Mouse (Mus musculus) neural tube, embryonic 15.5 days (tissue): ENCODE data around the gene Pkp1. TPM values are rescaled to one million over a fixed set of nuclear protein-coding genes. Genes with fewer than 3 reads are reported as not detected.

Experiments
- ATAC-seq: fragments of 200-750 bp; cut with Nextera tagmentation; 2 replicates; pipeline ENCODE4 v1.8.0; 2017; ENCODE audit warnings: mild to moderate bottlenecking, moderate TSS enrichment, moderate library complexity; ENCODE audit not compliant: low FRiP score
- H3K27ac ChIP-seq: fragments of 300-500 bp; sonication (generic); replicated peaks from 2 replicates; pipeline ENCODE4 v1.5.1; 2015; ENCODE audit warnings: mild to moderate bottlenecking, inconsistent platforms
- H3K27me3 ChIP-seq: fragments of 300-500 bp; sonication (generic); replicated peaks from 2 replicates; pipeline ENCODE4 v1.6.1; 2015; ENCODE audit warnings: inconsistent platforms
- H3K36me3 ChIP-seq: fragments of 300-500 bp; sonication (generic); 2 replicates; pipeline ENCODE4 v1.6.1; 2015; ENCODE audit warnings: inconsistent platforms
- H3K4me1 ChIP-seq: fragments of 300-500 bp; sonication (generic); 2 replicates; pipeline ENCODE4 v1.6.1; 2015; ENCODE audit warnings: inconsistent platforms
- H3K4me2 ChIP-seq: fragments of 300-500 bp; sonication (generic); 2 replicates; pipeline ENCODE4 v1.6.1; 2015; ENCODE audit warnings: inconsistent platforms, mild to moderate bottlenecking, moderate library complexity
- H3K4me3 ChIP-seq: fragments of 300-500 bp; sonication (generic); replicated peaks from 2 replicates; pipeline ENCODE4 v1.5.1; 2015; ENCODE audit warnings: mild to moderate bottlenecking, inconsistent platforms
- H3K9ac ChIP-seq: fragments of 300-500 bp; sonication (generic); replicated peaks from 2 replicates; pipeline ENCODE4 v1.6.1; 2015; ENCODE audit warnings: mild to moderate bottlenecking, inconsistent platforms
- H3K9me3 ChIP-seq: fragments of 300-500 bp; sonication (generic); replicated peaks from 2 replicates; pipeline ENCODE4 v1.6.1; 2016; ENCODE audit warnings: inconsistent platforms
- WGBS: fragments of 180-500 bp; shearing (Covaris S2); methylation state at CpG from one replicate; pipeline ENCODE4 v1.1.7; 2015; ENCODE audit warnings: mixed read lengths; 5-methylcytosine and 5-hydroxymethylcytosine counted together
- polyA plus RNA-seq: library from polyadenylated mRNA; unstranded; fragments of >200 nt; fragmentation: Nextera tagmentation; extraction: Ambion mirVana; gene quantifications from 2 replicates; pipeline ENCODE4 v1.2.1, GENCODE M21; 2015

Pkp1 gene
- polyA plus RNA-seq, 1 experiment from 2014 or later: 0.10 TPM

DNA sequence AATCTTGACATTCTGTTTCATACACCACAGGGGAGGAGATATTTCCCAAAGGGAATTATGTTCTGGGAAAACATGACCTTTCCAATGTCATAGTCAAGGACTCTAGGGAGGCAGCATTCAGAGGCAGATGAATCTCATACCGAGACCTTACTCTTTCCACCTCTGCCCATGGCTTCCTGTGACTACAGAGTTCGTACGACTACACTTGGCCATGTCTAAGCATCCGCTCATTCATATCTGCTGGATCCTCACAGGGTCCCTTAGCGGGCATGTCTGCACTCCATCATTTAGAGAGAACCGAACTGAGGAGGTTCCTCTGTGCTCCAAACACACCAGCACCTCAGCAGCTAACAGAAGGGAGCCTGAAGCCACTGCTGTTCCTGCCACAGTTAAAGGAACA is 79.9 kb downstream of the Pkp1 start:
- no peaks in the 10 kb centered on the region for H3K27me3 ChIP-seq
- H3K9ac ChIP-seq: no peak overlapping the region
- H3K4me3 ChIP-seq: no peak overlapping the region
- H3K4me2 ChIP-seq: no peak overlapping the region
- 90% methylated on average over 6 of the region's 6 CpGs for WGBS
- ATAC-seq: no peak
- no peaks in the 10 kb centered on the region for H3K9me3 ChIP-seq
- H3K4me1 ChIP-seq: peaks cover 14% of the 10 kb centered on the region
- no peaks in the 10 kb centered on the region for H3K36me3 ChIP-seq
- no peak overlapping the region for H3K27ac ChIP-seq

DNA sequence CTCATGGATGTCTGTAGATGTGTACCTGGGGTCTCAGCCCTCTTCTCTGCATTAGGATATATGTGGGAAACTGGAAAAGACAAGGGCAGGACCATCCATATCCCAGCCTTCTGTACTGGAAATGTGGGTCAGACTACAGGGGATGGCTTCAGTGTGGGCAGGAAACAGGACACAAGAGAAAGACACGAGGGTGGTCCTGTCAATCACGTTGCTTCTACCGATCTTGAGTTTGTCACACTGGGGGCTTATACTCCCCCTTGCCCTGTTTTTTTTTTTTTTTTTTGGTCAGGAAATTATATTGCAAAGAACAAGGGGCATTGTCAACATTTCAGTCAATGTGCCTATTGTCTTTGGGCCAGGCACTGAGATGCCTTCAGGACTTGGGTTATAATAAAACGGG is 80.4 kb downstream of the Pkp1 start:
- Histone ChIP-seq H3K27ac (no peak overlapping the region), H3K4me2 (no peak overlapping the region), H3K9me3 (no peaks in the 10 kb centered on the region), H3K4me1 (peaks cover 14% of the 10 kb centered on the region), H3K27me3 (no peaks in the 10 kb centered on the region), H3K4me3 (no peak overlapping the region), H3K36me3 (no peaks in the 10 kb centered on the region), H3K9ac (no peak overlapping the region)
- 74% methylated on average over 4 of the region's 4 CpGs for WGBS
- ATAC-seq: no peak

DNA sequence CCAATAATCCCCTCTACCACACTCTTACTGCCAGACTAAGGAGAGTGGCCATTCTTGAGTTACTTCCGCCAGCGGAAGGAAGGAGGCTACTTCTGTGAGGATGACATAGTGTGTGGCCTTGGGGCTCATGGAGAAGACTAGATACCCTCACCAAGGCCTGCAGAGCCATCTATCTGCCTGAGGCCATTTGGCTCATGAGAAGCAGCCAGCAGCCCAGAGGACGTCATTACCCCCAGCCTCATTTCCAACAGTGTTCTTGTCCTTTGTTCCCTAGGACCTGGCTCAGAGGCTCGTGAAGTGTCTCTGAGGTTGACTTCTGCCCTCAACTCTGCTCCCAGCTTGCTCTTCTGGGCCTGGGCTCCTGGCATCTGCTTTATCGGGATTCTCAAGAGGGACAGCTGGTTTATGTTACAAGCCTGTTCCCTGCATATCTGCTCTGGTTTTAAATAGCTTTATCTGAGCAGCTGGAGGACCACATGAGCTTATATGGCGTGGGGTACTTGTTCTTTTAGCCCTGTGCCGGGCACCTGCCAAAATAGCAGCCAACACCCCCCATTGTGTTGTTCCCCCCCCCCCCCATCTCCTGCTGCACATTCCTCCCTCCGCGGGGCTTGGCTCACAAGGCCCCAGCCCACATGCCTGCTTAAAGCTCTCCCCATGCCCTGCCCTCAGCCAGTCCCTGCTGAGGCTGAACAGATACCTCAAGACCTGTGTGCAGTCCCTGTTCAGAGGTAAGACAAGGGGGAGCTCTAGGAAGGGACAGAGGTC is 83.1 kb downstream of the Pkp1 start, which contains the start of gene Tnnt2:
Tnnt2 (plus strand) TSS at position 639 of the 768 bp plus-strand sequence.
- no peaks in the 10 kb centered on the region for H3K27me3 ChIP-seq
- 45% methylated on average over 9 of the region's 9 CpGs for WGBS
- H3K9me3 ChIP-seq: no peaks in the 10 kb centered on the region
- H3K36me3 ChIP-seq: no peaks in the 10 kb centered on the region
- H3K27ac ChIP-seq: no peak within 1 kb of the TSS
- no peak within 1 kb of the TSS for H3K9ac ChIP-seq
- no peak within 1 kb of the TSS for H3K4me3 ChIP-seq
- H3K4me1 ChIP-seq: peaks cover 10% of the 10 kb centered on the region
- no peak for ATAC-seq
- no peak within 1 kb of the TSS for H3K4me2 ChIP-seq

DNA sequence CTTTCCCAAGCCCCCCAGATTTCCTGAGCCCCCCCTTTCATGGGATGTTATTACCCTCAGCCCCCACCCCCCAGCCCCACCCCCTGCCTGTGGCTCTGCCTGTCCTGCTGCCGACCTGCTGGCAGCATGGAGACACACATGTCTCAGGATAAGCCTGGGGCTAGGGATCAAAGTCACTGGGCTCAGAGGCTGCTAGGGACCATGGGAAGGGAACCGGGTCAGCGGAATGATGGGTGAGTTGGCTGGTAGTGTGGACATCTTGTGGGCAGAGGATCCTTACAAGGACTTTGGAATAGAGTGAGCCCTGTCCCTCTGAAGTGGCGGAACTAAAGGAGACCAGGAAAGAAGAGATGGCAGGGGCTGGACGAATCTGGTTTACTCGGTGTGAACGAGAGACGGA is 84.0 kb downstream of the Pkp1 start:
- H3K4me3 ChIP-seq: no peak overlapping the region
- ATAC-seq: no peak
- H3K4me2 ChIP-seq: no peak overlapping the region
- no peak overlapping the region for H3K9ac ChIP-seq
- no peaks in the 10 kb centered on the region for H3K36me3 ChIP-seq
- H3K27ac ChIP-seq: no peak overlapping the region
- WGBS: 84% methylated on average over 8 of the region's 8 CpGs
- peaks cover 2% of the 10 kb centered on the region; the same call in 1 of the 2 replicates for H3K4me1 ChIP-seq
- H3K27me3 ChIP-seq: no peaks in the 10 kb centered on the region
- no peaks in the 10 kb centered on the region for H3K9me3 ChIP-seq

DNA sequence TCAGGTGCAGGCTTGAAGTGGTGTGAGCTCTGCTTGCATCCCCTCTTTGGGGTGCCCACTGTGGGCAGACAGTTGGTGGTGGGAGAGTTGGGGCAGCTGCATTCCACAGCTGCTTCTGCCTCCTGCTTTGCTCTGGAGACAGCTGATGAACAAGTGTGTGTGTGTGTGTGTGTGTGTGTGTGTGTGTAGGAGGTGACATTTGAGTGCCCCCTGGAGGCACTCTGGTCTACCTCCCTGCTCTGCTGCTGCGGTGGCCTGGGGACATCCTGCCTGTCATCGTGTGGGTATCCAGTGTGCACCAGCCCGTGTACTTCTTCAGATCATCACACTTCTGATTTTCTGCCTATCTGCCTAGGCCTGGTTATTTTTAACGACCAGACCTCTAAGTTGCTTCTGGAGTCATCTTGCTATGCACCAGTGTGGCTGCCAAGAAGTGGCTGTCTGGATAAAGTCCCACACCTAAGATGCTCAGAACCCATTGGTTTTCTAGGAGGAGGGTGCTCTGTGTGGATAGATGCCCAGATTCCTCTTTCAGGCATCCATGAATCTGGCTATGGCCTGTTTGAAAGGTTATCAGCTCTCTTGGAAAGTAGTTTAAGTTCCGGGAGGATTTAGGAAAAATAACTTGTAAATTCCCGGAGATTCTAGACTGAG is 84.7 kb downstream of the Pkp1 start:
- Histone ChIP-seq H3K36me3 (no peaks in the 10 kb centered on the region), H3K27me3 (no peaks in the 10 kb centered on the region)
- WGBS: 76% methylated on average over 6 of the region's 6 CpGs

DNA sequence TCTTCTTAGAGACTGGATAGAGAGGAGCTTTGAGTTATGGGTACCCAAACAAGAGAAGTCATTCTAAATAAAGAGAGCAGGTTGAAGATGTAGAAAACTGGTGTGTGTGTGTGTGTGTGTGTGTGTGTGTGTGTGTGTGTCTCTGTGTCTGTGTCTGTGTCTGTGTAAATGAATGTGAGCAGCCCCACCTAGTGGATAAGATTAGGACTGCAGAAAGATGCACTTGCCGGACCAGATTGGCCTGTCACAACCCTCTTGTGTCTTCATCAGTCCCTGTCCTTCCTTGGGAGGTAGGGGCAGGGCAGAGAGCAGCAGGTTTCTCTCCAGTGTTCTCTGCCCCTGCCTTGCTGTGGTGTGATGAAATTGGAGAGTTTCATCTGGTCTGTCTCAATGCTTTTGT is 90.1 kb downstream of the Pkp1 start:
- Histone ChIP-seq H3K36me3 (no peaks in the 10 kb centered on the region), H3K27ac (no peak overlapping the region), H3K4me1 (no peaks in the 10 kb centered on the region), H3K9ac (no peak overlapping the region), H3K4me2 (no peak overlapping the region), H3K4me3 (no peak overlapping the region), H3K9me3 (no peaks in the 10 kb centered on the region), H3K27me3 (no peaks in the 10 kb centered on the region)
- no peak for ATAC-seq
- WGBS: 19% methylated on average over 1 of the region's 1 CpGs

More for the DNA sequence above, 84.7 kb downstream of the Pkp1 start:
- Histone ChIP-seq H3K4me3 (no peak overlapping the region), H3K4me2 (no peak overlapping the region), H3K27ac (no peak overlapping the region), H3K9ac (no peak overlapping the region), H3K9me3 (no peaks in the 10 kb centered on the region), H3K4me1 (peaks cover 2% of the 10 kb centered on the region; the same call in 1 of the 2 replicates)
- no peak for ATAC-seq

DNA sequence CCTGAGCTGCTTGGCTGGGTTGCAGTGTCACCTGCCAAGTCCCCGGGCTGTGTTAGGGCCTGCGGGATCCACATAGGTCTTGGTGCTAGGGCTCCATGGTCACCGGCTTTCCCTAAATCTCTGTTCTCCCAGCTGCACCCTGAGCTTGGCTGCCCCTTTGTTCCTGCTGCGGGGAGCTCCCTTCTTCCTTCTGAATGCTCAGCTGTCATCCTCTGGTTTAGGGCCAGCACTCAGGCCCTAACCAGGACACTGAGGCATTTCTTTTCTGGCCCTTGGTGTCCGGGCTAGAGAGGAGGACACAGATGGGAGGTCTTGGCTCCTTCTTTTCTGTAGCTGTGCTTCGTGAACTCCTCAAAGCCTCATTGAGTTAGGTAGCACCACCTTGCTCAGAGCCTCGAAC is 97.2 kb downstream of the Pkp1 start:
- Histone ChIP-seq H3K4me1 (peaks cover 13% of the 10 kb centered on the region), H3K36me3 (no peaks in the 10 kb centered on the region), H3K9ac (no peak overlapping the region), H3K9me3 (no peaks in the 10 kb centered on the region), H3K27me3 (peaks cover 47% of the 10 kb centered on the region), H3K4me3 (no peak overlapping the region), H3K4me2 (no peak overlapping the region), H3K27ac (no peak overlapping the region)
- 70% methylated on average over 7 of the region's 7 CpGs for WGBS
- ATAC-seq: no peak

Other genes starting within 250 kb of the Pkp1 start
- gene Csrp1, start 199.1 kb downstream of the Pkp1 start, polyA plus RNA-seq: 18.8 and 48.9 TPM in 2 replicates
- 54.1 and 62.9 TPM in 2 replicates for gene Phlda3, start 153.1 kb downstream of the Pkp1 start, polyA plus RNA-seq
- gene Tnni1, start 139.8 kb downstream of the Pkp1 start, polyA plus RNA-seq: 19.9 and 31.1 TPM in 2 replicates
- gene Lad1, start 100.6 kb downstream of the Pkp1 start, polyA plus RNA-seq: 0.65 and 15.3 TPM in 2 replicates
- 9.7 and 12.3 TPM in 2 replicates for gene Tnnt2, start 82.9 kb downstream of the Pkp1 start, polyA plus RNA-seq
- not detected in 2 replicates for gene Igfn1, start 87.1 kb upstream of the Pkp1 start, polyA plus RNA-seq
- gene Tmem9, start 88.9 kb upstream of the Pkp1 start, polyA plus RNA-seq: 188 and 194 TPM in 2 replicates
- gene Ascl5, start 131.6 kb upstream of the Pkp1 start, polyA plus RNA-seq: not detected in 2 replicates
- 0.75 and 1.1 TPM in 2 replicates for gene Cacna1s, start 133.5 kb upstream of the Pkp1 start, polyA plus RNA-seq
- 32.3 and 37.1 TPM in 2 replicates for gene Kif21b, start 212.2 kb upstream of the Pkp1 start, polyA plus RNA-seq